Mouse (Mus musculus) heart, embryonic 11.5 days (tissue): ENCODE results near the gene Bcl2l15. TPM values are rescaled to one million over a fixed set of nuclear protein-coding genes. Genes with fewer than 3 reads are reported as not detected.

Experiments used
- ATAC-seq: fragments of 200-750 bp; cut with Nextera tagmentation; replicated peaks from 2 replicates; pipeline ENCODE4 v1.8.0; 2017; ENCODE audit warnings: moderate library complexity; ENCODE audit not compliant: insufficient number of reproducible peaks, low FRiP score, low TSS enrichment
- H3K27ac ChIP-seq: fragments of 300-500 bp; sonication (generic); 2 replicates; pipeline ENCODE4 v1.5.1; 2014; ENCODE audit warnings: mild to moderate bottlenecking, low read depth, low read length
- H3K27me3 ChIP-seq: fragments of 300-500 bp; sonication (generic); 2 replicates; pipeline ENCODE4 v1.6.1; 2014; ENCODE audit warnings: mild to moderate bottlenecking, low read length, mixed read lengths; ENCODE audit not compliant: control insufficient read depth, insufficient read depth
- H3K36me3 ChIP-seq: fragments of 300-500 bp; sonication (generic); 2 replicates; pipeline ENCODE4 v1.6.1; 2014; ENCODE audit warnings: mild to moderate bottlenecking, low read length, moderate library complexity, mixed read lengths; ENCODE audit not compliant: control insufficient read depth, insufficient read depth
- H3K4me1 ChIP-seq: fragments of 300-500 bp; sonication (generic); 2 replicates; pipeline ENCODE4 v1.6.1; 2014; ENCODE audit warnings: low read length; ENCODE audit not compliant: control insufficient read depth, insufficient read depth
- H3K4me2 ChIP-seq: fragments of 300-500 bp; sonication (generic); 2 replicates; pipeline ENCODE4 v1.6.1; 2014; ENCODE audit warnings: mild to moderate bottlenecking, moderate library complexity
- H3K4me3 ChIP-seq: fragments of 300-500 bp; sonication (generic); 2 replicates; pipeline ENCODE4 v1.5.1; 2014; ENCODE audit warnings: low read depth, low read length
- H3K9ac ChIP-seq: fragments of 300-500 bp; sonication (generic); 2 replicates; pipeline ENCODE4 v1.6.1; 2014; ENCODE audit warnings: mild to moderate bottlenecking, low read depth, low read length, moderate library complexity
- H3K9me3 ChIP-seq: fragments of 300-500 bp; sonication (generic); replicated peaks from 2 replicates; pipeline ENCODE4 v1.6.1; 2016; ENCODE audit warnings: low read length; ENCODE audit not compliant: control insufficient read depth
- WGBS: fragments of 180-500 bp; shearing (Covaris S2); extraction: QIAGEN DNeasy Blood & Tissue Kit; methylation state at CpG from one replicate; pipeline ENCODE4 v1.1.7; 2014; ENCODE audit not compliant: insufficient replicate concordance; 5-methylcytosine and 5-hydroxymethylcytosine counted together
- polyA plus RNA-seq: library from polyadenylated mRNA; unstranded; fragments of >200 nt; fragmentation: Nextera tagmentation; extraction: Ambion mirVana; gene quantifications from 2 replicates; pipeline ENCODE4 v1.2.1, GENCODE M21; 2014

Gene Bcl2l15
- polyA plus RNA-seq, 1 experiment from 2014 or later: 0.36 TPM

GRCm38 (mm10) chr3:103857036-103857805, 24.8 kb downstream of the Bcl2l15 start:
- no peak overlapping the region for H3K4me2 ChIP-seq
- no peak overlapping the region for H3K27ac ChIP-seq
- ATAC-seq: no peak
- no peak overlapping the region for H3K4me3 ChIP-seq
- H3K4me1 ChIP-seq: no peaks in the 10 kb centered on the region
- no peaks in the 10 kb centered on the region for H3K9me3 ChIP-seq
- H3K9ac ChIP-seq: no peak overlapping the region
- no peaks in the 10 kb centered on the region for H3K27me3 ChIP-seq
- WGBS: 81% methylated on average over 7 of the region's 7 CpGs
- H3K36me3 ChIP-seq: no peaks in the 10 kb centered on the region

GRCm38 (mm10) chr3:103857977-103858563, 25.7 kb downstream of the Bcl2l15 start:
- H3K27ac ChIP-seq: no peak overlapping the region
- ATAC-seq: no peak
- WGBS: 86% methylated on average over 6 of the region's 6 CpGs

GRCm38 (mm10) chr3:103858881-103859801, 26.7 kb downstream of the Bcl2l15 start, which contains the start of gene Ptpn22:
Gene Ptpn22, plus strand, starts transcription at chr3:103859795.
- WGBS: 68% methylated on average over 12 of the region's 12 CpGs
- H3K4me3 ChIP-seq: no peak within 1 kb of the TSS
- no peak within 1 kb of the TSS for H3K4me2 ChIP-seq
- no peaks in the 10 kb centered on the region for H3K36me3 ChIP-seq
- H3K9ac ChIP-seq: no peak within 1 kb of the TSS
- H3K4me1 ChIP-seq: no peaks in the 10 kb centered on the region
- no peak for ATAC-seq
- no peaks in the 10 kb centered on the region for H3K27me3 ChIP-seq
- no peaks in the 10 kb centered on the region for H3K9me3 ChIP-seq
- no peak within 1 kb of the TSS for H3K27ac ChIP-seq

More at GRCm38 (mm10) chr3:103857977-103858563, 25.7 kb downstream of the Bcl2l15 start:
- Histone ChIP-seq H3K27me3 (no peaks in the 10 kb centered on the region), H3K9me3 (no peaks in the 10 kb centered on the region), H3K4me2 (no peak overlapping the region), H3K4me1 (no peaks in the 10 kb centered on the region), H3K4me3 (no peak overlapping the region), H3K36me3 (no peaks in the 10 kb centered on the region), H3K9ac (no peak overlapping the region)

- 67% methylated on average over 6 of the region's 6 CpGs for WGBS
- ATAC-seq: no peak
- no peaks in the 10 kb centered on the region for H3K27me3 ChIP-seq
- no peak overlapping the region for H3K9ac ChIP-seq
- H3K36me3 ChIP-seq: no peaks in the 10 kb centered on the region
- no peaks in the 10 kb centered on the region for H3K4me1 ChIP-seq
- H3K4me3 ChIP-seq: no peak overlapping the region
- H3K27ac ChIP-seq: no peak overlapping the region
- no peaks in the 10 kb centered on the region for H3K9me3 ChIP-seq
- H3K4me2 ChIP-seq: no peak overlapping the region
Observed at GRCm38 (mm10) chr3:103859851-103860391, 27.5 kb downstream of the Bcl2l15 start.

GRCm38 (mm10) chr3:103862721-103863220, 30.4 kb downstream of the Bcl2l15 start:
- 82% methylated on average over 4 of the region's 4 CpGs for WGBS
- no peak overlapping the region for H3K27ac ChIP-seq
- no peaks in the 10 kb centered on the region for H3K36me3 ChIP-seq
- H3K27me3 ChIP-seq: no peaks in the 10 kb centered on the region
- no peak overlapping the region for H3K4me3 ChIP-seq
- no peaks in the 10 kb centered on the region for H3K9me3 ChIP-seq
- H3K9ac ChIP-seq: no peak overlapping the region
- no peaks in the 10 kb centered on the region for H3K4me1 ChIP-seq
- no peak overlapping the region for H3K4me2 ChIP-seq
- no peak for ATAC-seq

- no peaks in the 10 kb centered on the region for H3K27me3 ChIP-seq
- no peak overlapping the region for H3K27ac ChIP-seq
- H3K4me1 ChIP-seq: no peaks in the 10 kb centered on the region
- no peak overlapping the region for H3K9ac ChIP-seq
- ATAC-seq: no peak
- H3K4me2 ChIP-seq: no peak overlapping the region
- no peak overlapping the region for H3K4me3 ChIP-seq
- no peaks in the 10 kb centered on the region for H3K9me3 ChIP-seq
- WGBS: 83% methylated on average over 6 of the region's 6 CpGs
- no peaks in the 10 kb centered on the region for H3K36me3 ChIP-seq
Observed at GRCm38 (mm10) chr3:103864200-103864599, 31.8 kb downstream of the Bcl2l15 start.

GRCm38 (mm10) chr3:103867424-103867971, 35.1 kb downstream of the Bcl2l15 start:
- no peak overlapping the region for H3K9ac ChIP-seq
- H3K27ac ChIP-seq: no peak overlapping the region
- no peak overlapping the region for H3K4me3 ChIP-seq
- no peaks in the 10 kb centered on the region for H3K4me1 ChIP-seq
- H3K27me3 ChIP-seq: no peaks in the 10 kb centered on the region
- no peak for ATAC-seq
- H3K9me3 ChIP-seq: no peaks in the 10 kb centered on the region
- H3K4me2 ChIP-seq: no peak overlapping the region
- WGBS: 80% methylated on average over 5 of the region's 5 CpGs
- no peaks in the 10 kb centered on the region for H3K36me3 ChIP-seq

GRCm38 (mm10) chr3:103868008-103868407, 35.6 kb downstream of the Bcl2l15 start:
- H3K9me3 ChIP-seq: no peaks in the 10 kb centered on the region
- no peak overlapping the region for H3K4me2 ChIP-seq
- no peak overlapping the region for H3K27ac ChIP-seq
- ATAC-seq: no peak
- WGBS: 71% methylated on average over 4 of the region's 4 CpGs
- H3K4me1 ChIP-seq: no peaks in the 10 kb centered on the region
- no peaks in the 10 kb centered on the region for H3K36me3 ChIP-seq
- no peaks in the 10 kb centered on the region for H3K27me3 ChIP-seq
- no peak overlapping the region for H3K9ac ChIP-seq
- H3K4me3 ChIP-seq: no peak overlapping the region
